Mouse (Mus musculus) T-helper 2 cell (primary cell): ENCODE measurements around the gene Slc23a3.

ENCODE experiments used
- in situ Hi-C: fragments of 300-600 bp; cut with MboI, MseI; formaldehyde crosslinking; loops from one replicate; pipeline ENCODE4 v1.15.1; 2025; ENCODE audit warnings: high pct_unique_total_duplicates

Slc23a3 gene

DNA sequence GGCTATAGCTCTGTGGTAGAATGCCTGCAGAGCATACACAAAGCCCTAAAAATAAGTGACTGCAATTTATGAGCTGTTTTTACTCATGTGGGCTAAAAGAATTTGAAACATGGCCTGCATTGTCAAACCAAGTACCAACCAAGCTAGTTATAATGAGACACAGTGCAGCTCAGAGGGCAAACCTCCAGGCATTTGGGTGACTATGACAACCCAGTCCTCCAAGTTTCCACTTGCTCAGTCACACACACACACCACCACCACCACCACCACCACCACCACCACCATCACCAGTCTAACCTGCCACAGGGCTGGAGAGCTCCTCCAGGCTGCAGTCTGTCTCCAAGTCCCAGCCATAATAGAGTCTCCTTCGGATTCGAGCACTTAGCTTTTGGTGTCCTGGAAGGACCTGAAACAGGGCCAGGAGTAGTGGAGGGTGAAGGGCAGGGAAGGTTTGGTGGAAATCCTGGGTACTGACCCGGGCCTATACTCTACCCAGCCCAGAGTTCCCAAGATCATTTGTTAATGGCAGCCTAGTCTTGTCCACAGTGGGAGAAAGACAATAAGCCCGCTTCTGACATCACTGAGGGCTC lies 7.0 kb upstream of the Slc23a3 start:
- in situ Hi-C loops, result loop anchor here (5.0 kb wide), 1 partner anchor 52 kb away; the partner anchor contains the start of genes Ankzf1 and Atg9a

DNA sequence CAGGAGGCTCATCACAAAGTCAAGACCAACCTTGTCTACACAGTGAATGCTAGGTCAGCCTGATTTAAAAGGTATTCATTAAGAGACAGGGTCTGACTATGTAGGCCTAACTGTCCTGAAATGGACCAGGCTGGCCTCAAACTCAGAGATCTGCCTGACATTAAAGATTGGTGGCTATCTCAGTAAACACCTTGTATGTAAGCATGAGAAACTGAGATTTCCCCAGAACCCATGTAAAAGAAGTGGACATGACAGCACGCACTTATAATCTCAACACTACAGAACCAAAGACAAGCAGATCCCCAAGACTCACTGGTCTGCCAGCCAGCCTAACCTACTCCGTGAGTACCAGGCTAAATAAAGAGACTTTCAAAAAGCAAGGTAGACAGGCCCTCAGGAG lies 4.8 kb upstream of the Slc23a3 start:
- in situ Hi-C loops, result no loop called here

- in situ Hi-C loops, result no loop called here
These were observed 3.0 kb upstream of the Slc23a3 start for GRCm38 (mm10) chr1:75136730-75137129.

DNA sequence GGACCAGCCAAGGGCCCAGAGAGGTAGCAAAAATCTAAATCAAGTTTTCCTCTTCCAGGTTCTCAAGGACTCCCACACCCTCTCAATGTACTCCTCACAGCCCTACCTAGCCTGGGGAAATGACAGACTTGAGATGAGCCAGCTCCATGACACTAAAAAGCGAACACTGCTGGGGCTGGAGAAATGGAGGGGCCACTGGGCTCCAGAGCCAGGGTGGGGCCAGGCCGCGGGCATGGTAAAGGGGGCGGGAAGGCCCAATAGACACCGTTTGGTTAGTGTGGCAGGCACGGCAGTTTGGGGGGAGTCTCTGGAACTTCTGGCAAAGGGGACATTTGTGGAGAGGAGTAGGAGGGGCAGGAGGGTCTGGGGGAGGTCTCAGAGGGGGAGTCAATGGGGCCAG lies 2.6 kb upstream of the Slc23a3 start:
- in situ Hi-C loops, result no loop called here

GRCm38 (mm10) chr1:75128641-75129040 lies 5.0 kb downstream of the Slc23a3 start:
- in situ Hi-C loops, result loop anchor here (5.0 to 10.0 kb wide), 5 partner anchors 124 to 414 kb away; partner anchors contain the start of genes Cyp27a1 and Gmppa

DNA sequence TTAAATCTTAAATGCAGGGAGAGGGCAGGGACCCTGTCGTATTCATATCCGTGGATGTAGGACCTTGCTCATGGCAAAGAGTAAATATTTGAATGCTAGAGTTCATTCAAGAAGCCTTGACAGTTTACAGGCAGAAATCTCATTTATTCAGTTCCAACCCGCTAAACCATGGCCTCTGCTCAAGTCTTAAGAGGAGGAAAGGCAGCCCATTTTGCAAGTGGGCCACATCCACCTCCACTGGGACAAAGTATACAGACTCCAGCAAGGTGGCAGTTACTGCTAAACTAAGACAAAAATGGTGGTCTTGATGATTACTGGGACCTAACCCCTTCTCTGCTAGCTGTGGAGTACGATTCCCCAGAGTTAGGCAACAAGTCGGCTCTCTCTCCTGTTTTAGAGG lies 8.3 kb downstream of the Slc23a3 start:
- in situ Hi-C loops, result loop anchor here (5.0 to 10.0 kb wide), 5 partner anchors 127 to 411 kb away; partner anchors contain the start of genes Cyp27a1 and Gmppa

GRCm38 (mm10) chr1:75124346-75125321 lies 9.1 kb downstream of the Slc23a3 start, which contains the start of gene Nhej1:
TSS of gene Nhej1 (minus strand) at chr1:75125200.
- in situ Hi-C loops, result loop anchor here (5.0 to 10.0 kb wide), 6 partner anchors 72 to 410 kb away; partner anchors contain the start of genes Cyp27a1 and Gmppa

DNA sequence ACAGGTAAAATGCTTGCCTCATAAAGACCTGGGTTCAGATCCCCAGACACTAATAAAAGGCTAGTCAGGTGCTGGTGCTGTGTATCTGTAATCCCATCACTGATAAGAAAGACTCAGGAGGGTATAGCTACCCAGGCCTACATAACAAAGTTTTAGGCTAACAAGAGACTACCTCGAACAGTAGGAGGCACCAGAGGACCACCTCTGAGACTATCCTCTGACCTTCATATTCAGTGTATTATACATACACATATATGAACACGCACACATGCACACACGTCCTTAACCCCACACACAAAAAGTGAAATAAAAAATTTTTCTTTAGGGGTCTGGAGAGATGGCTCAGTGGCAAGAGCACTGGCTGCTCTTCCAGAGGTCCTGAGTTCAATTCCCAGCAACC lies 11.5 kb downstream of the Slc23a3 start:
- in situ Hi-C loops, result loop anchor here (5.0 to 10.0 kb wide), 4 partner anchors 70 to 407 kb away; partner anchors contain the start of gene Cyp27a1
